25 mouse cellular contexts compared by ENCODE assay signal in genomic region chr10:20556477-20556876, GRCm38 (mm10).
DNase-seq lines count a peak whose midpoint lies in the region; ATAC-seq lines count a peak whose summit lies in the region.
"Had no signal": no experiment of that assay in that cellular context is flagged by ENCODE, and none has a peak within 500 bp of the region (broad histone marks: within the 10 kb centered on the region; RNA-seq: fewer than 3 reads in every experiment).

No protein-coding gene starts in this region.

- no peaks in the 10 kb centered on the region for H3K27me3 ChIP-seq in heart, embryonic 13.5 days (replicated peaks)
- no peaks in the 10 kb centered on the region for H3K27me3 ChIP-seq in embryonic facial prominence, embryonic 11.5 days (ENCODE audit: control insufficient read depth, insufficient read depth, low read length)
- no peaks in the 10 kb centered on the region for H3K27me3 ChIP-seq in embryonic facial prominence, embryonic 14.5 days (replicated peaks; ENCODE audit: control insufficient read depth, insufficient read depth, low read length)
- H3K27me3 ChIP-seq: hindbrain, embryonic 13.5 days; intestine, embryonic 15.5 days had no signal

- DNase-seq in embryo, embryonic 10.5 days (ENCODE audit: low spot score): peak; percentile 6
- no peak for DNase-seq in embryo, embryonic 11 days
- no peak for DNase-seq in heart, adult 18-20 months
- peak; percentile 70 for DNase-seq in embryonic facial prominence, embryonic 11.5 days (ENCODE audit: low spot score)
- DNase-seq in embryonic facial prominence, embryonic 14.5 days (ENCODE audit: low spot score): peak; percentile 82
- DNase-seq in kidney, adult 11 months: no peak
- DNase-seq: adrenal gland, adult 8-10 months; adrenal gland, postnatal 25 days; cerebellum, adult 2 months; cerebellum, adult 9-11 months; cerebellum, postnatal 25 days; gastrocnemius, postnatal 25 days; heart, postnatal 10 days; heart, postnatal 36 days; kidney, adult 18-20 months; kidney, adult 9 months had no signal

- no peak for ATAC-seq in heart, embryonic 13.5 days (ENCODE audit: extremely low read depth, insufficient number of reproducible peaks, low FRiP score, low TSS enrichment)
- no peak for ATAC-seq in embryonic facial prominence, embryonic 11.5 days (replicated peaks; ENCODE audit: insufficient number of reproducible peaks, low FRiP score, low TSS enrichment, low read depth)
- peak; percentile 67 for ATAC-seq in embryonic facial prominence, embryonic 14.5 days (ENCODE audit: low read depth)
- no peak for ATAC-seq in megakaryocyte, adult 5-6 weeks (ENCODE audit: poor library complexity, severe bottlenecking)
- ATAC-seq: activated CD4-positive, CD25-positive, alpha-beta regulatory T cell, adult 4 months; forebrain, embryonic 14.5 days; hindbrain, embryonic 16.5 days; intestine, embryonic 15.5 days had no signal

- H3K4me1 ChIP-seq in heart, embryonic 13.5 days: peaks cover 26% of the 10 kb centered on the region
- H3K4me1 ChIP-seq in embryonic facial prominence, embryonic 11.5 days (ENCODE audit: control insufficient read depth, insufficient read depth, low read length): no peaks in the 10 kb centered on the region
- peaks cover 14% of the 10 kb centered on the region for H3K4me1 ChIP-seq in embryonic facial prominence, embryonic 14.5 days (ENCODE audit: control insufficient read depth, insufficient read depth, low read length)
- H3K4me1 ChIP-seq: forebrain, embryonic 10.5 days; hindbrain, embryonic 13.5 days; intestine, embryonic 15.5 days had no signal

- H3K4me2 ChIP-seq in heart, embryonic 13.5 days: no peak overlapping the region
- no peak overlapping the region for H3K4me2 ChIP-seq in embryonic facial prominence, embryonic 11.5 days (ENCODE audit: low read depth, low read length)
- no peak overlapping the region for H3K4me2 ChIP-seq in embryonic facial prominence, embryonic 14.5 days (ENCODE audit: low read depth, low read length)
- H3K4me2 ChIP-seq: hindbrain, embryonic 13.5 days; intestine, embryonic 15.5 days had no signal

- H3K9ac ChIP-seq in heart, embryonic 13.5 days: no peak overlapping the region
- no peak overlapping the region for H3K9ac ChIP-seq in embryonic facial prominence, embryonic 11.5 days (replicated peaks; ENCODE audit: low read length)
- H3K9ac ChIP-seq in embryonic facial prominence, embryonic 14.5 days (ENCODE audit: low read depth, low read length): no peak overlapping the region
- H3K9ac ChIP-seq: hindbrain, embryonic 13.5 days; intestine, embryonic 15.5 days had no signal

- 40% methylated on average over 7 of the region's 7 CpGs for WGBS in heart, embryonic 13.5 days
- WGBS in embryonic facial prominence, embryonic 11.5 days: 32% methylated on average over 7 of the region's 7 CpGs
- 20% methylated on average over 7 of the region's 7 CpGs for WGBS in embryonic facial prominence, embryonic 14.5 days

- no peaks in the 10 kb centered on the region for H3K9me3 ChIP-seq in heart, embryonic 13.5 days
- H3K9me3 ChIP-seq in embryonic facial prominence, embryonic 11.5 days (replicated peaks; ENCODE audit: control insufficient read depth, low read length): no peaks in the 10 kb centered on the region
- H3K9me3 ChIP-seq in embryonic facial prominence, embryonic 14.5 days (ENCODE audit: control insufficient read depth, low read length): no peaks in the 10 kb centered on the region
- H3K9me3 ChIP-seq: forebrain, embryonic 10.5 days; hindbrain, embryonic 10.5 days; hindbrain, embryonic 13.5 days; intestine, embryonic 15.5 days had no signal

- peak overlapping the region; percentile 6; the same call in 1 of the 2 replicates for H3K27ac ChIP-seq in heart, embryonic 13.5 days (replicated peaks)
- no peak overlapping the region; the same call in 1 of the 2 replicates for H3K27ac ChIP-seq in embryonic facial prominence, embryonic 11.5 days (replicated peaks; ENCODE audit: low read depth, low read length)
- H3K27ac ChIP-seq in embryonic facial prominence, embryonic 14.5 days (replicated peaks; ENCODE audit: low read depth, low read length): peak overlapping the region; percentile 18; the same call in 1 of the 2 replicates
- H3K27ac ChIP-seq: forebrain, embryonic 10.5 days; hindbrain, embryonic 10.5 days; hindbrain, embryonic 13.5 days; intestine, embryonic 15.5 days had no signal

- H3K36me3 ChIP-seq in heart, embryonic 13.5 days: no peaks in the 10 kb centered on the region
- no peaks in the 10 kb centered on the region for H3K36me3 ChIP-seq in embryonic facial prominence, embryonic 11.5 days (replicated peaks; ENCODE audit: control insufficient read depth, insufficient read depth, low read depth, low read length)
- H3K36me3 ChIP-seq in embryonic facial prominence, embryonic 14.5 days (ENCODE audit: control insufficient read depth, insufficient read depth, low read length): no peaks in the 10 kb centered on the region
- H3K36me3 ChIP-seq: forebrain, embryonic 10.5 days; hindbrain, embryonic 10.5 days; hindbrain, embryonic 13.5 days; intestine, embryonic 15.5 days had no signal

- H3K4me3 ChIP-seq in heart, embryonic 13.5 days: no peak overlapping the region
- no peak overlapping the region for H3K4me3 ChIP-seq in embryonic facial prominence, embryonic 11.5 days (ENCODE audit: low read depth, low read length)
- H3K4me3 ChIP-seq in embryonic facial prominence, embryonic 14.5 days (ENCODE audit: low read depth, low read length): no peak overlapping the region
- H3K4me3 ChIP-seq: forebrain, embryonic 10.5 days; hindbrain, embryonic 10.5 days; hindbrain, embryonic 13.5 days; intestine, embryonic 15.5 days had no signal

Comparison
In these comparisons a context has a peak if more than half of its experiments do, and no peak if none do; other contexts are left out.
1. DNase-seq: peak in embryo, embryonic 10.5 days (single experiment), embryonic facial prominence, embryonic 11.5 days (single experiment) and embryonic facial prominence, embryonic 14.5 days (single experiment); none in embryo, embryonic 11 days (single experiment), heart, adult 18-20 months (0 of 2) and kidney, adult 11 months (single experiment).